Mouse (Mus musculus) midbrain, embryonic 16.5 days (tissue): ENCODE measurements around the gene Gm10229. TPM values are rescaled to one million over a fixed set of nuclear protein-coding genes. Genes with fewer than 3 reads are reported as not detected.
"Not testable (repeated sequence)": the region's sequence is repeated elsewhere in the genome, so short reads cannot be mapped to it uniquely, and the experiment has no call there.

Experiments used
- ATAC-seq: fragments of 200-750 bp; cut with Nextera tagmentation; 2 replicates; pipeline ENCODE4 v1.8.0; 2017; ENCODE audit warnings: moderate TSS enrichment
- H3K27ac ChIP-seq: fragments of 300-500 bp; sonication (generic); 2 replicates; pipeline ENCODE4 v1.5.1; 2014; ENCODE audit warnings: mild to moderate bottlenecking, low read length, mixed read lengths
- H3K27me3 ChIP-seq: fragments of 300-500 bp; sonication (generic); 2 replicates; pipeline ENCODE4 v1.6.1; 2014; ENCODE audit warnings: low read depth, low read length, mixed read lengths; ENCODE audit not compliant: control insufficient read depth, insufficient read depth
- H3K36me3 ChIP-seq: fragments of 300-500 bp; sonication (generic); 2 replicates; pipeline ENCODE4 v1.6.1; 2014; ENCODE audit warnings: mild to moderate bottlenecking, low read length, moderate library complexity, mixed read lengths; ENCODE audit not compliant: control insufficient read depth, insufficient read depth
- H3K4me1 ChIP-seq: fragments of 300-500 bp; sonication (generic); 2 replicates; pipeline ENCODE4 v1.6.1; 2014; ENCODE audit warnings: mild to moderate bottlenecking, low read length, mixed read lengths; ENCODE audit not compliant: control insufficient read depth, insufficient read depth
- H3K4me2 ChIP-seq: fragments of 300-500 bp; sonication (generic); 2 replicates; pipeline ENCODE4 v1.6.1; 2014; ENCODE audit warnings: mild to moderate bottlenecking, low read length, mixed read lengths
- H3K4me3 ChIP-seq: fragments of 300-500 bp; sonication (generic); 2 replicates; pipeline ENCODE4 v1.5.1; 2014; ENCODE audit warnings: low read depth, mild to moderate bottlenecking, low read length, moderate library complexity, mixed read lengths
- H3K9ac ChIP-seq: fragments of 300-500 bp; sonication (generic); 2 replicates; pipeline ENCODE4 v1.6.1; 2014; ENCODE audit warnings: low read depth, low read length, mixed read lengths
- H3K9me3 ChIP-seq: fragments of 300-500 bp; sonication (generic); replicated peaks from 2 replicates; pipeline ENCODE4 v1.6.1; 2014; ENCODE audit warnings: mild to moderate bottlenecking, low read length, mixed read lengths; ENCODE audit not compliant: control insufficient read depth, poor library complexity, severe bottlenecking
- WGBS: fragments of 180-500 bp; shearing (Covaris S2); extraction: QIAGEN DNeasy Blood & Tissue Kit; methylation state at CpG from one replicate; pipeline ENCODE4 v1.1.7; 2014; 5-methylcytosine and 5-hydroxymethylcytosine counted together
- polyA plus RNA-seq: library from polyadenylated mRNA; unstranded; fragments of >200 nt; fragmentation: Nextera tagmentation; extraction: Ambion mirVana; gene quantifications from 2 replicates; pipeline ENCODE4 v1.2.1, GENCODE M21; 2015

The Gm10229 gene
- polyA plus RNA-seq: not detected in 2 replicates

DNA sequence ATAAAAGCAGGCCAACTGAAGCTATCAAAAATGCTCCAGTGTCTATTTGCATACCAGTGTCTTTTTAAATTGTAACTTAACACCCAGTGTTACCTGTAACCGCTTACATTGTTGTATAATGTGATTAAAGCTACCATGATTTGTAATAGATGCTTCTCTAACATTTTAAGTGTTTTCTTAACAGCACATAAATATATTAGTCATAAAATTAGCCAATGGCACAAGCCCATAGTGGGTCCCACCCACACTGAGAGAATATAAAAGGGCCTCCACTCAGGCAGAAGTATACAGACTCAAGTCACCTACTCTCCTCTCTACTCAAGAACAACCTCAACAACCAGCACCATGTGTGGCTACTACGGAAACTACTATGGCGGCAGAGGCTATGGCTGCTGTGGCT, at the start of gene Gm10229:
TSS of gene Gm10229 (plus strand) at position 301 of the 400 bp plus-strand sequence.
- not testable (repeated sequence) for H3K4me3 ChIP-seq, H3K36me3 ChIP-seq, ATAC-seq, H3K9me3 ChIP-seq, H3K4me2 ChIP-seq, H3K9ac ChIP-seq, H3K4me1 ChIP-seq, H3K27ac ChIP-seq, H3K27me3 ChIP-seq
- 98% methylated on average over 1 of the region's 3 CpGs for WGBS

DNA sequence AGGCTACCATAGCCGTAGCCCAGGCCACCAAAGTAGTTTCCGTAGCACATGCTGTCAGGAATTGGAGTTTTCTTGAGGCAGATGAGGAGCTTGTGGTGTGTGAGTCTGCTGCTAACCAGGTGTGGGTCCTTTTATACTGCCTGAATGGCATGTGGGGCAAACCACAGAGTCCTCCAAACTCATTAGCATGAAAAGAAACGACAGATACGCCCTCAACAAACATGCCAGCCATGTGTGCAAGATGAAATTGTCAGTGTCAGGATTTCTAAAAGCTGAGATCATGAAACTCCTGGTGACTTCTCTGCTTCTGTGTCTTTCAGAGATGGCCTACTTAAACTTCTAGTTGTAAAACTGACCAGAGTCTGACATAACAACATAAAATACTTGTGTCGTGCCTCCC, 4.4 kb upstream of the Gm10229 start, which contains the start of gene Krtap22-2:
TSS of gene Krtap22-2 (minus strand) at position 101 of the 400 bp plus-strand sequence.
- Histone ChIP-seq H3K4me2 (no peak within 1 kb of the TSS), H3K4me3 (no peak within 1 kb of the TSS), H3K4me1 (no peaks in the 10 kb centered on the region), H3K36me3 (no peaks in the 10 kb centered on the region), H3K9me3 (no peaks in the 10 kb centered on the region), H3K27ac (no peak within 1 kb of the TSS), H3K9ac (no peak within 1 kb of the TSS), H3K27me3 (no peaks in the 10 kb centered on the region)
- WGBS: 81% methylated on average over 5 of the region's 5 CpGs
- ATAC-seq: no peak

DNA sequence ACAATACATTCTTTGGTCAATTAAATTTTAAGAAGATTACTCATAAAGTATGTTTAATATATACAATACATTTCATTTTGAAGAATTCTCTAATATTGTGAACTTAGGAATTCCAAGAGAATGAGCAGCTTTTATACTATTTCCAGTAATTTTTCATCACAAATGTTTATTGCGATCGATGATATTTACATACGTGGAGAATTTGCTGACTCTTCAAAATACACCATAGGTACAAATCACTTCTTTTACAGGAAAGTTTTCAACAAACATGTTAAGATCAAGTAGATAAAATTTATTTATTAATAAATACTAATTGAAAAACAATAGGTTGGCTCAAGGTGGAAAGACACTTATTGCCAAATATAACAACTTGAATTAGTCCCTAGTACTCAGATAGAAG, 1.1 kb upstream of the Gm10229 start:
- H3K27ac ChIP-seq: no peak overlapping the region
- H3K4me3 ChIP-seq: no peak overlapping the region
- no peak for ATAC-seq
- no peaks in the 10 kb centered on the region for H3K27me3 ChIP-seq
- H3K9ac ChIP-seq: no peak overlapping the region
- no peak overlapping the region for H3K4me2 ChIP-seq
- H3K4me1 ChIP-seq: no peaks in the 10 kb centered on the region
- no peaks in the 10 kb centered on the region for H3K36me3 ChIP-seq
- 99% methylated on average over 3 of the region's 3 CpGs for whole genome bisulfite sequencing
- no peaks in the 10 kb centered on the region for H3K9me3 ChIP-seq

DNA sequence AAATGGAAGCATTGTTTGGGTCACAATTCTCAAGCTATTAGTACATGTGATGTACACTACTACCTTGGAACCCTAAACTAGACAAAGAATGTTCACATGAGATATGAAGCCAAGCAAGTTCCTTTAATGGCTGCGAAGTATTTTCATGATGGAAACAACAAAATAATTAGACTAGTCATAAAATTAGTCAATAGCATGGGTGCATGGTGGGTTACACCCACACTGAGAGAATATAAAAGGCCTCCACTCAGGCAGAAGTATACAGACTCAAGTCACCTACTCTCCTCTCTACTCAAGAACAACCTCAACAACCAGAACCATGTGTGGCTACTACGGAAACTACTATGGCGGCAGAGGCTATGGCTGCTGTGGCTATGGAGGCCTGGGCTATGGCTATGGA, 16.3 kb downstream of the Gm10229 start, which contains the start of gene Krtap6-1:
TSS of gene Krtap6-1 (plus strand) at position 301 of the 400 bp plus-strand sequence.
- not testable (repeated sequence) for H3K9ac ChIP-seq, H3K36me3 ChIP-seq, H3K27ac ChIP-seq, ATAC-seq, H3K4me3 ChIP-seq, H3K27me3 ChIP-seq, H3K4me2 ChIP-seq, H3K4me1 ChIP-seq, H3K9me3 ChIP-seq
- 95% methylated on average over 3 of the region's 3 CpGs for WGBS

DNA sequence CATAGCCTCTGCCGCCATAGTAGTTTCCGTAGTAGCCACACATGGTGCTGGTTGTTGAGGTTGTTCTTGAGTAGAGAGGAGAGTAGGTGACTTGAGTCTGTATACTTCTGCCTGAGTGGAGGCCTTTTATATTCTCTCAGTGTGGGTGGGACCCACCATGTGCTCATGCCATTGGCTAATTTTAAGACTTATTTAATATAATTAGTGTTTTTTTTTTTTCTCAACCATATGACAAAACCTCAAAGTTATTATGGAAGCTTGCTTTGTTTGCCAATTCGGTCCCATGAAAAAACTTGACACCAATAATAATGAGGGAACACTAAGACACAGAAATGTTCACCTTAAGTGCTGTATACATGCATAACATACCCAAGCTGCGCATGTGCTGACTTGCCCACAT, 26.3 kb downstream of the Gm10229 start, which contains the start of gene Gm10228:
TSS of gene Gm10228 (minus strand) at position 101 of the 400 bp plus-strand sequence.
- 92% methylated on average over 2 of the region's 4 CpGs for WGBS
- H3K4me3 ChIP-seq, ATAC-seq, H3K4me1 ChIP-seq, H3K27me3 ChIP-seq, H3K9ac ChIP-seq, H3K4me2 ChIP-seq, H3K36me3 ChIP-seq, H3K9me3 ChIP-seq, H3K27ac ChIP-seq: not testable (repeated sequence)

DNA sequence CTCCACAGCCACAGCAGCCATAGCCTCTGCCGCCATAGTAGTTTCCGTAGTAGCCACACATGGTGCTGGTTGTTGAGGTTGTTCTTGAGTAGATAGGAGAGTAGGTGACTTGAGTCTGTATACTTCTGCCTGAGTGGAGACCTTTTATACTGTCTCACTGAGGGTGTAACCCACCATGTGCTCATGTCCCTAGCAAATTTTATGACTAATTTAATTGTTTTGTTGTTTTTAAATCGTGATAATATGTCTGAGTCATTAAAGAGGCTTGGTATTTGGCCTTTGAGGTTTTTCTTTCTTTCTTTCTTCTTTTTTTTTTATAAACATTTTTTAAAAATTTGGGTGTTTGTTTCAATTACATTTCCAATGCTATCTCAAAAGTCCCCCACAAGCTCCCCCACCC, 32.7 kb downstream of the Gm10229 start, which contains the start of gene Krtap6-5:
TSS of gene Krtap6-5 (minus strand) at position 101 of the 400 bp plus-strand sequence.
- no peak within 1 kb of the TSS for H3K9ac ChIP-seq
- no peak for ATAC-seq

DNA sequence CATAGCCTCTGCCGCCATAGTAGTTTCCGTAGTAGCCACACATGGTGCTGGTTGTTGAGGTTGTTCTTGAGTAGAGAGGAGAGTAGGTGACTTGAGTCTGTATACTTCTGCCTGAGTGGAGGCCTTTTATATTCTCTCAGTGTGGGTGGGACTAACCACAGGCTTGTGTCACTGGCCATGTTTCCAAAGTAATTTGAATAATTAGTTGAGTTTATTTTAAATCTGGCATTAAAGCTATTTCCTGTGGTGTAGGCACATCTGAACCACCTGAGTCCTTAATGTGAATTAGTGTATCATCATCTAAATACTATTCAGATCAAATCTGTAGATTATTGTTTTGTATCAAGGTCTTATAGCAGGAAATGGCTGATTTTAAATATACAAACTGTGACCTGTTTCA, 48.8 kb downstream of the Gm10229 start, which contains the start of gene 1110025L11Rik:
TSS of gene 1110025L11Rik (minus strand) at position 101 of the 400 bp plus-strand sequence.
- H3K4me3 ChIP-seq, H3K4me1 ChIP-seq, ATAC-seq, H3K4me2 ChIP-seq, H3K36me3 ChIP-seq, H3K27ac ChIP-seq, H3K9me3 ChIP-seq, H3K27me3 ChIP-seq, H3K9ac ChIP-seq: not testable (repeated sequence)
- no CpG with 5 or more reads among the region's 2 CpGs for WGBS

More for the DNA sequence above, 32.7 kb downstream of the Gm10229 start, which contains the start of gene Krtap6-5:
- no peak within 1 kb of the TSS for H3K4me2 ChIP-seq
- H3K27ac ChIP-seq: no peak within 1 kb of the TSS
- no peaks in the 10 kb centered on the region for H3K9me3 ChIP-seq
- no peak within 1 kb of the TSS for H3K4me3 ChIP-seq
- no peaks in the 10 kb centered on the region for H3K4me1 ChIP-seq
- 93% methylated on average over 3 of the region's 3 CpGs for WGBS
- H3K27me3 ChIP-seq: no peaks in the 10 kb centered on the region
- no peaks in the 10 kb centered on the region for H3K36me3 ChIP-seq

Other genes starting within 250 kb of the Gm10229 start
- gene 2310057N15Rik, start 241.1 kb upstream of the Gm10229 start, polyA plus RNA-seq: not detected in 2 replicates
- not detected in 2 replicates for gene Gm5965, start 237.4 kb upstream of the Gm10229 start, polyA plus RNA-seq
- not detected in 2 replicates for gene Gm20741, start 203.1 kb upstream of the Gm10229 start, polyA plus RNA-seq
- gene Krtap15, start 195.1 kb upstream of the Gm10229 start, polyA plus RNA-seq: not detected in 2 replicates
- not detected in 2 replicates for gene Krtap14, start 189.1 kb upstream of the Gm10229 start, polyA plus RNA-seq
- gene Krtap19-1, start 145.9 kb upstream of the Gm10229 start, polyA plus RNA-seq: not detected in 2 replicates
- gene Krtap19-2, start 141.0 kb upstream of the Gm10229 start, polyA plus RNA-seq: not detected in 2 replicates
- gene Krtap19-3, start 137.2 kb upstream of the Gm10229 start, polyA plus RNA-seq: not detected in 2 replicates
- not detected in 2 replicates for gene Krtap19-4, start 130.2 kb upstream of the Gm10229 start, polyA plus RNA-seq
- gene Krtap19-5, start 118.8 kb upstream of the Gm10229 start, polyA plus RNA-seq: not detected in 2 replicates
- gene Krtap19-9b, start 83.0 kb upstream of the Gm10229 start, polyA plus RNA-seq: not detected in 2 replicates
- gene Krtap16-3, start 52.4 kb upstream of the Gm10229 start, polyA plus RNA-seq: not detected in 2 replicates
- gene Krtap22-2, start 4.5 kb upstream of the Gm10229 start, polyA plus RNA-seq: not detected in 2 replicates
- not detected in 2 replicates for gene Krtap6-1, start 16.4 kb downstream of the Gm10229 start, polyA plus RNA-seq
- gene Gm10228, start 26.2 kb downstream of the Gm10229 start, polyA plus RNA-seq: not detected in 2 replicates
- gene Krtap6-5, start 32.6 kb downstream of the Gm10229 start, polyA plus RNA-seq: not detected in 2 replicates
- gene 1110025L11Rik, start 48.7 kb downstream of the Gm10229 start, polyA plus RNA-seq: not detected in 2 replicates
- gene Krtap6-3, start 68.7 kb downstream of the Gm10229 start, polyA plus RNA-seq: not detected in 2 replicates
- not detected in 2 replicates for gene Gm6358, start 125.6 kb downstream of the Gm10229 start, polyA plus RNA-seq
- not detected in 2 replicates for gene Gm10061, start 135.8 kb downstream of the Gm10229 start, polyA plus RNA-seq
- not detected in 2 replicates for gene Gm9789, start 142.7 kb downstream of the Gm10229 start, polyA plus RNA-seq
- not detected in 2 replicates for gene Gm7735, start 154.2 kb downstream of the Gm10229 start, polyA plus RNA-seq
- not detected in 2 replicates for gene 1110057P08Rik, start 159.5 kb downstream of the Gm10229 start, polyA plus RNA-seq
- gene Krtap20-2, start 190.6 kb downstream of the Gm10229 start, polyA plus RNA-seq: not detected in 2 replicates